Mouse (Mus musculus) R1 (cell line): ENCODE measurements around the gene Helb.
"Not testable (repeated sequence)": the region's sequence is repeated elsewhere in the genome, so short reads cannot be mapped to it uniquely, and the experiment has no call there.

Experiments
- DNase-seq: peaks from one replicate; pipeline ENCODE4 v3.0.0-alpha.2; 2018; ENCODE audit warnings: low read depth, low spot score

The Helb gene

DNA sequence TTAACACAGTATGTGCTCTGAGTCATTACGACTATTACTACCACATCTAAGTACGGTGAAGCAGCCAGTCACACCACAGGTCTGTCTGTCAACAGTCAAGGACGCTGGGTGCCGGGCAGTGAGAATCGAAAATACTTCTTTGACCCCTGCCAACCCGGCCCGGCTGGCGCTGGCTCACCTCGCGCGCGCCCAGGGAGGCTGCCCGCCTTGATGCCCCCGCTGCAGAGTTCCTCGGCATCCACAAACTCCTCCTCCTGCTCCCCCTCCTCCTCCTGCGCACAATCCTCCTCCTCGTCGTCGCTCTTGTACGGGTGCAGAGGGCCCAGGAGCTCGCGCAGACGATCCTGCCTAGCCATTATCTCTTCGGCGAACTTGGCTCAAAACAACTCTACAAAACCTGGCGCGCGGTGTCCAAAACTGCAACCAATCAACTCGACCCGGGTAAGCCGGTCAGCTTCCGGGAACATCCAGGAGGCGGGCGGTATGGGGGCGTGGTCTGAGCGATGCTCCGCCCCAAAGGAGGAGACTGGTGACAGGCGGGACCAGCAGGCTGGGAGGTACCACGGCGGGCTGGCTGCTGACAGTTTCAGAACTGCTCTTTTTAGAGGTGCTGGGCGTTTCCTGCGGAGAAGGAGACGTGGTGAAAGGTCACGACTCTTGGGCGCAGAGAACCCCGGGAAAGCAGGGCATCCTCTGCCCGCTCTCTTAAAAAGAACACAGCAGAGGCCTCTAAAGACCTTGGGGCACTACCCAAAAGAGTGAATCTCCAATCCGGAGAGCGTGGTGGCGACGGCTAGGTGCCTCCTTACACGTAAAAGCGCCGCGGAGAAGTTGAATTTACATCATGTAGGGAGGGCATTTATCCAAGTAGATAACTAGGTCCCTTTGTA, at the start of gene Helb:
Gene Helb (minus strand): TSS at position 481 of the 890 bp plus-strand sequence.
- peak; percentile 98 for DNase-seq

DNA sequence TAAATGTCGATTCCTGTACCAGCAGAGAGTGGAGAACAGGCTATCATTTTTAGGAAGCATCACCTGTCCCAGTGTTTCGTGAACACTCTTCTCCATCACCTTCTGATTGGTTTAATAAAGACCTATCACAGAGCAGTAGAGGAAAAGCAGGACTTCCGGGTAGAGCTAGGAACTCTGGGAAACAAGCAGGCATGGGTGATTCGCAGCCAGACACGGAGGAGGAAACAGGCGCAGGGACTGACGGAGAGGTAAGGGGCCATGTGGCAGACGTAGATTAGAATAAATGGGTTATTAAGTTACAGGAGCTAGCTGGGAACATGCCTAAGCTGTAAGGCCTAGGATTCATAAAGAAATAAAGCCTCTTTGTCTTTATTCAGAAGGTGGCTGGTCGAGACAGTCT, 47.7 kb upstream of the Helb start:
- peak; percentile 89 for DNase-seq

DNA sequence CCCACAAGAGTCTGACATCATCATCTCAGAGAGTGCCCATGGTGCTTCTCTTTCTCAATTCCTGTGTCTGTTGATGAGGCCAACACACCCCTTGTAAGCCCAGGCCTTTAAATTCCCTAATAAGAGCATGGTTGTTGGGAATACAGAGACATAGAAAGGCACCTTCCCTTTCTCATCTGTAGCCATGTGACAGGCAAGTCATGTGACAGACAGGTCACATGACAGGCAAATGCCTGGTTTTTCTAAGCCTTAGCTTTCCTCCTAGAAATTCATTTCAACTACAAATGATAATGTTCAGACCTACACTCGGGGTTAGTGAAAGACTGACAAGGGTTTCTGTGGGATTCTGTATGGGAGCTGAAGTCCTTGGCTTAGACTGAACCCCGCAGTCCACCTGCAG, 41.1 kb upstream of the Helb start:
- peak; percentile 71 for DNase-seq

DNA sequence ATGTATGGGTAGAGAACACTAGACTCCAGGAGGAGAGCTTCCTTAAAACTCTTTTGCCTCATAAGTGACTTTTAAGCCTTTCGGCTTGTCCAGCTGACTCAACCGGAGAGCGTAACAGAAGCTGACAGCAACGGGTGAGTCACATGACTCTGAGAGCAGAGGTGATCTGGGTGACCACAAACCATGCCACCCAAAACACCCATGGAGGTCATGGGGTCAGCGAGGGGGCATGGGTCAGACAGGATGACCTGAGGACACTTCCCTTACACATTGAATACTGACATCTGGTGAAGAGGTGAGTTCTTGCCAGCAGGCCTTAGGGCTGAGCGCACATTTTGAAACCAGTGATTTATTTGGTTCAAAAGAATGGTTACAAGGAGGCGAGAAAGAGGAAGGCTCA, 38.9 kb upstream of the Helb start:
- DNase-seq, result no peak

DNA sequence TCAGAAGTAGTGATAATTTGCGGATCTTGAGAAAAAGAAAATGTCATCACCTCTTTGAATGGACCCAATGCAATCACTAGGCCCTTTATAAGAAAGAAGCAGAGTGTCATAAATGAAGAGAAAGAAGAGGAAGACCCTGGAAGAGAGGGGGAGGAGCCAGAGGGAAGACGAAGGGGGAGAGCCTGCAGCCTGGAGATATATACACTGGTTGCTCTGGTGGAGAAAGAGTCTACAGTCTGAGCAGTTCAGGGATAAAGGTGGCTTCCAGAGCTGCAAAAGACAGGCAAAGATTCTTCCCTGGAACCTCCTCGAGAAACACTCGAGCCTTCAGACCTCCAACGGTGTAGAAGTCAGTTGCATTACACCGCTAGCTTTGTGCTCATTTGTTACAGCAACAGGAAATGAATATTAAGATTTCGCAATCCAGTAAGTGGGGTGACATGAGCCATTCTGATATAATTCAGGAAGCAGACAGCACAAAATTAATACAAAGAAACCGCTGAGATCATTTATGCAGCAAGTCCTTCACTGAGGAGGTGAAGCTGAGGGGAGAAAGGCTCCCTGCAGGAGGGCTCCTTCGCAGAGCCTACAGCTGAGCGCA, 28.2 kb upstream of the Helb start:
- no peak for DNase-seq

DNA sequence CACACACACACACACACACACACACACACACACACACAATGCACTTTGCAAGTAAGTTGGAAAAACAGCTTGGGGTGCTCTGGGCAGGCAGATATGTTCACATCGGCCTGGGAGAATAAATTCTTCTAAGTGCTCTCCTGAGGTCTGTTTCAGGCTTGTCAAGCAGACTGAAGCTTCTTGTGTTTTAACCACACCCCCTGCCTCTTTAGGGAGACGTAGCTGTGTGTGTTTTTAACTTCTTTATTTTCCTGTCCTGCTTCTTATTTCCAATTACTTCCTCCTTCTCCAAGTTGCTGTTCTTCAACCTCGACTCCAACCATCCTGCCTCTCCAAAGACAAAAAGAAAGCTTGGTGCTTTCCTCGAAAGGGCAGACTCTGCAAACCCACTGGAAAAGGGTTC, 27.4 kb upstream of the Helb start:
- no peak for DNase-seq

DNA sequence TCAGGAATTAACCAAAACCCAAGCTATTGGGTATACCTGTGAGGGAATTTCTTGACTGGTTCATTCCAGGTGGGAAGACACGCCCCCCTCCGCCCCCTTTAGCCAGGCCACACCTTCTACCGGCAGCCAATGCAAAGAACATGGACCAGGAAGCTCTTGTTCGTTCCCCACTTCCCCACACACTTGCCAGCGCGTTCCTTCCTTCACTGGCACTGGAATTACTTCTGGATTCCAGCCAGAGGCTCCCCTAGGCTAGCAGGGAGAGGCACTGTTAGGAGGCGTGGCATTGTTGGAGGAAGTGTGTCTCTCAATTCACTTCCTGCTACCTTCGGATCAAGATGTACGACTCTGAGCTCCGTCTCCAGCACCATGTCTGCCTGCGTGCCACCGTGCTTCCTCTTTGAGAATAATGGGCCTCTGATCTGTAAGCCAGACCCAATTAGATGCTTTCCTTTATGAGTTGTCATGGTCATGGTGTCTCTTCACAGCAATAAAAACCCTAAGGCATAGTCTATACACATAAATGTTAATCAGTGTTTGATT, 23.3 kb upstream of the Helb start:
- peak; percentile 93 for DNase-seq

DNA sequence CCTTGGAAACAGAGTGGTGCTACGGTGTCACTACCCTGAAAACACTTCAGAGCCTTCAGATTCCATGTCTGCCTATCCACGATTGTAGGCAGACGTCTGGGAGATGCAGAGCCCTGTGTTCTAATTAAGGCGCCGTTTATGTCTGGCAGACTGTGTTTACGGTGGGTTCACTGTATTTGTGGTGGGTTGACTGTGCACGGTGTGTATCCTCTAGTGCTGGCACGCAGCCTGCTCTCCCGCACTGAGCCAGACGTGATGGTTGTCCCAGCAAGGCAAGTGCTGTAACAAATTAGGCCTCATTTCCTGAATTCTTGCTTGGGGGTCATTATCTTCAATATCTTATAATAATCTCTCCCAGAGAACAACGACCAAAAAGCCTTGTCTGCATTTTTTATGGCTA, 20.9 kb upstream of the Helb start:
- DNase-seq, result no peak

DNA sequence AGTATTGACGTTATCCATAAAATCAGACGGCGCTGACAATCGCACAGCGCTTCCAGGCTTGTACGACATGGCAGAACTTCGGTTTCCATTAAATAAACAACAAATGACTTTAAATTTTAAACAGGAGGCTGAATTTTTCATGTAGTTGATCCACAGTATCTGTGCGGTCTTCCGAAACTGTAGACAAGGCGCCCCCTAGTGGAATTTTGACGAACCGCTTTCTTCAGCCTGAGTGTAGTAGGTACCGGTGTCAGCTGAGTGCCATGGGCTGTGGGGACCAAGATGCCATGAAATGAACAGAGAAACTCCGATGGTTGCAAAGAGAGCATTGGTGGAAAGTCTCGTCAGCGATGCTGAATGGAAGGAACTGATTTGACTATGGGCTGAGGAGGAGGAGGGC, 17.8 kb upstream of the Helb start:
- DNase-seq, result peak; percentile 84

DNA sequence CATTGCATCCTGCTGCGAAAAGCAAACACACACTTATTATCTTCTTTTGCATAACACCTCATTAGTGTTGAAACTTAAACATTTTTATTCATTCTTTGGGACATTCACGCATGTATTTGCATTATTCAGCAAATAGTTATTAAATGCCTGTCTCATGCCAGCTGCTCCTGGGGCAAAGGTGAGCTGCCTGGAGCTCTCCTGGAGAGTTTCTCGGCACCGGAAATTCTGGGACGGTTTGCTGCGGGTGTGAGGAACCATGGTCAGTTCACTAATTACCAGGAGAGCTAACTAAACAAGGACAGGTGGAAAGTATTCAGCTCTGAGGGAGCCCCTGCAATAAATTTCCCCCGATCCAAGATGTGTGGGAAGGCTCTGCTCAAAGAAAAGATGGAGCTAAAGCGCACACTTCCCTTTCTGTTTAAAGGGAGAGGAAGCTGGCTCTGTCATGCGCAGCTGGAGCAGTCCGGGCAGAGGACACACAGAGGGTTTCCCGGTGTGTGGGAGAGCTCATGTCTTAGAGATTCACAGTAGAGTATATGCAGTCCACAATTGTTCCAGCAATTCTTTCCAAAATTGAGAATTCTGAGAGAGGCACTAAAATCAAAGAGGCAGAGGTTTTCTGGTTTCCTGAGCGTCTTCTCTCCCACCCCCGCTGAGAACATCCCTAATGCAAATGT, 16.0 kb upstream of the Helb start:
- DNase-seq, result no peak

DNA sequence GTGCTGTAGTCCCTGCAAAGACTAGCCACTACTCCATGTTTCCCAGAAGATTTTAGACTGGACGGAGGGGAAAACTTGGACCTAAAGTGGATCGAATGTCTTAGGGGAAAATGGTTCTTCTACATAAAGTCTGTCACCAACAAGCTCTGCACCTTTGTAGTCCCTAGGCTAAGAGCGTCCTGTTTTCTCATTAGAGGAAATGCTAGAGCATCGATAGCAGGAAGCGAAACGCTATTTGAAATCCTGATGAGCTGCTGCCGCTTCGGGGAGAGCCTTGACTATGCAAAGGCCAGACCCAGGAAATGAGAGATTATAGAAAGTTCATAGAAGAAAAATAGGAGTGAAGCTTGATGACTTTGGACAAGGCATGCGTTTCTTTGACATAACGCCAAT, 12.7 kb upstream of the Helb start:
- no peak for DNase-seq

DNA sequence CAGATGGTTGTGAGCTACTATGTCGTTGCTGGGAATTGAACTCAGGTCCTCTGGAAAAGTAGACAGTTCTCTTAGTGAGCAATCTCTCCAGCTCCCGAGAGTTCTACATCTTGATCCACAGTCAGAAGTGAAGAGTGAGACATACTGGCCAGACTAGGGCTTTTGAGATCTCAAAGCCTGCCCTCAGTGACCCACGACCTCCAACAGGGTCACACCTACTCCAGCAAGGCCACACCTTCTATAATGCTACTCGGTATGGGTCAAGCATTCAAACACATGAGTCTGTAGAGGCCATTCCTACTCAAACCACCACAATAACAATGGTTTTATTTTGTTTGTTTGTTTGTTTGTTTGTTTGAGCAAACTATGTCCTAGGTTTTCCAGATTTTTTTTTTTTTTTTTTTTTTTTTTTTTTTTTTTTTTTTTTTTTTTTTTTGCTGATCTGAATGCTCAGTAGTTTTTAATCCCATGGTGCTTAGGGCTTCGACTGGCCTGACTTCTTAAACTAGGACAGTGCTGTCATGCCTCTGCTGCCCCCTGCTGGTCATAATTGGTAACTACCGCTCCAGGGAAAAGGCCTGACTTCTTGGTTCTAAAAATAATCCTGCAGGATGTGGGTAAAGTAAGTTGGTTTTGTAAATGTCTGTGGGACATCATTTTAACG, 12.1 kb upstream of the Helb start:
- DNase-seq, result peak; percentile 89

DNA sequence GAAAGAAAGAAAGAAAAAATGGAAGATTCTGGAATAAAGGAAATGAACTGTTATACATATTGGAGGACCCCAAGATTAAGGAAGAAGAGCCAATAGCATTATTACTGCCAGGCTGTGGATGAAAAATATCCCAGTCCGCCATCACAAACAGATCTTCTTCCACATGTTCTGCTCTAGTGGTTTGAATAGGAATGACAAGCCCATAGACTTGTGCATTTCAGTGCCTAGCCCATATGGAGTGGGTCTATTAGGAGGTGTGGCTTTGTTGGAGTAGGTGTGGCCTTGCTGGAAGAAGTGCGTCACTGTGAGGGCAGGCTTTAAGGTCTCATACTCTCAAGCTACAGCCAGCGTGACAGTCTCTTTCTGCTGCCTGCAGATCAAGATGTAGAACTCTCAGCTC, 10.9 kb upstream of the Helb start:
- DNase-seq, result peak; percentile 95

DNA sequence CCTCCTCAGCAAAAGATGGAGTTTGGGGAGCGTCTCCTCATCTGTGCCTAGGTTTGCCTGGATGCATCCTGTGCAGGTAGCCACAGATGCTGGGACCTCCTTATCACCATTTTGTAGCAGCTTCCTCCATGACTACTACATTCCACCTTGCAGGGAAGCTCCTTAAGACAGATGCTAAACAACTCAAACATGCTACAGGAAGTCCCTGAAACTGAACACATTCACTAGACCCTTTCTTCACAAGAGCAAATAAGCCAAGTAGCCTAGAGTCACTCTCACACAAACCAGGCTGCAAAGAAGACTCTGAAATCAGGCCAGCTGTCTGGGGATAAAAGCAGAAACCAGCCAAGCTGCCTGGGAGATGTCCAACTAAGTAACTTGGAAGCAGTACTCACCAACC, 2.5 kb upstream of the Helb start:
- DNase-seq, result peak; percentile 54

DNA sequence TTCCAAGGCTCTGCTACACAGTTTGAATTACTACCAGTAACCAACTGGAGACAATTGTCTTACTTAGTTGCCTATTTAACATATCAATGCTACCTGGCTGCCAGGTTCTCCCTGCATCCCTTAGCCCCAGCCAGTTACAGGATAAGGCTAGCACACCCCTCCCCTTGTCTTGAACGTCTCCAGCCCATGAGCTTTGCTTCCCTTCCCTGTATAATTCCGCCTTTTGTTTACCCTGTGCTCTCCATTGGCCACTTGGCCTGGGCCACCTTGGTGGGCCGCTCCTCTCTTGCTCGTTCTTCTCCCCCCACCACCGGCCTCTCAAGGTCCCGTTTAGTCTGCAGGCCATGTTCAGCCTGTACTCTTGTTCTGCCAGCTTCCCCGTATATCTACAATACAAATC, 1.7 kb upstream of the Helb start:
- DNase-seq, result peak; percentile 97

DNA sequence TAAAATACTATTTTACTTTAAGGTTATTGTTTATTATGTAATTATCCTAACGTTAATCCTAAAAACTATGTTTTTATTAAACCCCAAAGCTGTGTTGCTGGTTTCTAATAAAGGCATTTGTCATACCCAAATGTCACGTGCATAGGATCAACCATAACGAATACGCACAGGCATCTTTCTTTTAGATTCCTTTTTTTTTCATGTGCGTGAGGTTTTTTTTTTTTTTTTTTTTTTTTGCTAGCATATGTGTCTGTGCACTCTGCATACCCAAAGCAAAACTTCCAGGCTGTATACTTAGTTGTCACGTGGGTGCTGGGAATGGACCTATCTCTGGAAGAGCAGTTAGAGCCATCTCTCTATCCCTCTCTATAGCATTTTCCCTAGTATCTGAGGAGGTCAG, 1.2 kb upstream of the Helb start:
- DNase-seq, result no peak

DNA sequence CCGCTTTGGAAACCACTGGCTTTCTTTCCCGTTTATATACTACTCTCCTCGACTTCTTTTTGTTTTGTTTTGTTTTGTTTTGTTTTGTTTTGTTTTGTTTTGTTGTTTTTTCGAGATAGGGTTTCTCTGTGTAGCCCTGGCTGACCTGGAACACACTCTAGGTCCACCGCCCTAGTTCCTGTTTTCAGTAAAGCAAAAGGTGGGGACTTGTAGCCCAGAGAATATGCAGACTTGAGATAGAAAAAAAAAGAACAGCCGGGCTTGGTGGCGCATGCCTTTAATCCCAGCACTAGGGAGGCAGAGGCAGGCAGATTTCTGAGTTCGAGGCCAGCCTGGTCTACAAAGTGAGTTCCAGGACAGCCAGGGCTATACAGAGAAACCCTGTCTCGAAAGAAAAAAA, 695 bp upstream of the Helb start:
- not testable (repeated sequence) for DNase-seq

DNA sequence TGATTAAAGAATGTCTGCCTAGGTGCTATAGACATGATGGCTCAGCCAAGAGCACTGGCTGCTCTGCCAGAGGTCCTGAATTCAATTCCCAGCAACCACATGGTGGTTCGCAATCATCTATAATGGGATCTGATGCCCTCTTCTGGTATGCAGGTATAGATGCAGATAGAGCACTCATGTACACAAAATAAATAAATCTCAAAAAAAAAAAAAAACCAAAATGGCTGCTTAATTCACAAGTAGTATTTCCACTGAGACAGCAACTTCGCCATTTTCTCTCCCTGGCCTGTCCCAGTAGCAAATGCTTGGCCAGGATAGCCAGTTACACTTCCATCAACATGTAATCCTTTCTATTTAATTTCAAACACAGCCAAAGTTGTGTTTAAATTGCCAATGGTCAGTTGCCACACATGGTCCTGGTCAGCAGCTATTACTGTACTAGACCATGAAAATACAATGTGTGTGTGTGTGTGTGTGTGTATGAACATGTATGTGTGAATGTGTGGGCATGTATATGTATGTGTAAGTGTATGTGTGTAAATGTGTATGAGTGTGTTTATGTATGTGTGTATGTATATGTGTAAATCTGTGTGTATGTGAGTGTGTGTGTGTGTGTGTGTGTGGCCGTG, 982 bp downstream of the Helb start:
- DNase-seq, result no peak

DNA sequence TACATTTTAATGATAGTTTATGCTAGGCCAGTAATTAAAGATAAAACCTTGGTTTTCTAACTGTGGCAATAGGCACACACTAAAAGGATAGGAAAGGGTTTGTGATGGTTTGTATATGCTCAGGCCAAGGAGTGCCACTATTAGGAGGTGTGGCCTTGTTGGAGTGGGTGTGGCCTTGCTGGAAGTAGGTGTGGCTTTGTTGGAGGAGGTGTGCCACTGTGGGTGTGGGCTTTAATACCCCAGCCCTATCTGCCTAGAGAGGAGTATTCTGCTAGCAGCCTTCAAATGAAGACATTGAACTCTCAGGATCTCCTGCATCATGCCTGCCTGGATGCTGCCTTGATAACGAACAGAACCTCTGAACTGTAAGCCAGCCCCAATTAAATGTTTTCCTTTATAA, 12.0 kb downstream of the Helb start:
- DNase-seq, result peak; percentile 71

DNA sequence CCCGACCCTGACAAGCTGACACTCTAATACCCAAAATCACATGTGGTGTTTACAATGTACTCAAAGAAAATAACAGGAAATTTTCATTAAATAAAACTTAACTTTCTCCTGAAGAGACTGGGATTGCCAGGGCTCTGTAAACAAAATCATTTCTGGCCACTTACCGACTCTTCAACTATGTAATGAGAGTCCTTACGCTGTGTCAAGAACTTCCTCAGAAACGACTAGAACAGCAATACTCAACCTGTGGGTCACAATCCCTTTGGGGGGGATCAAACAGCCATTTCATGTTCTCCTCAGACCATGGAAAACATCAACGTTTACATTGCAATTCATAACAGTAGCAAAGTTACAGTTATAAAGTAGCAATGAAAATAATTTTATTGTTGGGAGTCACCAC, 15.2 kb downstream of the Helb start:
- DNase-seq, result no peak

DNA sequence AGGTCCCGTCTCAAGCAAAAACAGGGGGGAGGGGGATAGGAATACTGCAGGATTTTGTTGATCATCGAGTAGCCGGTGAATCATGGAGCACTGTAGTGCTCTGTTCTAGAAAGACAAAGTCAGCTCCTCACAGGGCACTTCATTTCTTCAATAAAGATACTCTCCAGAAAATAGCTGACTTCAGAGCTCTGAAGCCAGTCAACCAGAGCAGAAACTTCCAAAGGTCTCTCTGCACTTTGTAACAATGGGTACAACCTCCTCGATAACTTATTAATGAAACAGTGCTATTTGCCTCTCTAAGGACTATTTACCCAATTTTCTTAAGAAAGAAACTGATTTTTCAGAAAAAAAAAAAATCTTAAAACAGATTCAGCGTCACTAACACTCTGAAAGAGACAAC, 17.1 kb downstream of the Helb start:
- no peak for DNase-seq
